Mouse (Mus musculus) stomach, embryonic 14.5 days (tissue): Measurements from ENCODE around the gene Phospho2. TPM values are rescaled to one million over a fixed set of nuclear protein-coding genes. Genes with fewer than 3 reads are reported as not detected.
"Not testable (repeated sequence)": the region's sequence is repeated elsewhere in the genome, so short reads cannot be mapped to it uniquely, and the experiment has no call there.

Experiments used
- ATAC-seq: fragments of 200-750 bp; cut with Nextera tagmentation; 2 replicates; pipeline ENCODE4 v1.8.0; 2017; ENCODE audit warnings: low read depth, moderate TSS enrichment; ENCODE audit not compliant: insufficient number of reproducible peaks, insufficient read depth, low FRiP score
- H3K27ac ChIP-seq: fragments of 300-500 bp; sonication (generic); 2 replicates; pipeline ENCODE4 v1.5.1; 2014; ENCODE audit warnings: mild to moderate bottlenecking, low read length, moderate library complexity, mixed read lengths
- H3K27me3 ChIP-seq: fragments of 300-500 bp; sonication (generic); 2 replicates; pipeline ENCODE4 v1.6.1; 2014; ENCODE audit warnings: low read length, control low read depth, mixed read lengths; ENCODE audit not compliant: control insufficient read depth, insufficient read depth
- H3K36me3 ChIP-seq: fragments of 300-500 bp; sonication (generic); 2 replicates; pipeline ENCODE4 v1.6.1; 2014; ENCODE audit warnings: mild to moderate bottlenecking, control low read depth, low read length, moderate library complexity, mixed read lengths; ENCODE audit not compliant: control insufficient read depth, insufficient read depth
- H3K4me1 ChIP-seq: fragments of 300-500 bp; sonication (generic); 2 replicates; pipeline ENCODE4 v1.6.1; 2014; ENCODE audit warnings: low read length, control low read depth, mixed read lengths; ENCODE audit not compliant: control insufficient read depth, insufficient read depth
- H3K4me2 ChIP-seq: fragments of 300-500 bp; sonication (generic); replicated peaks from 2 replicates; pipeline ENCODE4 v1.6.1; 2014; ENCODE audit warnings: low read depth, low read length, control low read depth
- H3K4me3 ChIP-seq: fragments of 300-500 bp; sonication (generic); 2 replicates; pipeline ENCODE4 v1.5.1; 2014; ENCODE audit warnings: low read depth, low read length, control low read depth
- H3K9ac ChIP-seq: fragments of 300-500 bp; sonication (generic); replicated peaks from 2 replicates; pipeline ENCODE4 v1.6.1; 2014; ENCODE audit warnings: low read depth, mild to moderate bottlenecking, control low read depth, low read length, moderate library complexity, mixed read lengths
- H3K9me3 ChIP-seq: fragments of 300-500 bp; sonication (generic); 2 replicates; pipeline ENCODE4 v1.6.1; 2016; ENCODE audit warnings: low read depth, low read length, control low read depth; ENCODE audit not compliant: control insufficient read depth
- WGBS: fragments of 180-500 bp; shearing (Covaris S2); extraction: QIAGEN DNeasy Blood & Tissue Kit; methylation state at CpG from one replicate; pipeline ENCODE4 v1.1.7; 2014; 5-methylcytosine and 5-hydroxymethylcytosine counted together
- polyA plus RNA-seq: library from polyadenylated mRNA; unstranded; fragments of >200 nt; fragmentation: Nextera tagmentation; extraction: Ambion mirVana; gene quantifications from 2 replicates; pipeline ENCODE4 v1.2.1, GENCODE M21; 2014

Phospho2 gene
- polyA plus RNA-seq, 1 experiment from 2014 or later: 21.8 TPM

GRCm38 (mm10) chr2:69788974-69789373, 449 bp upstream of the Phospho2 start:
- H3K4me1 ChIP-seq: no peaks in the 10 kb centered on the region
- peak; percentile 8; the same call in 1 of the 2 replicates for ATAC-seq
- H3K9me3 ChIP-seq: no peaks in the 10 kb centered on the region
- 12% methylated on average over 9 of the region's 9 CpGs for WGBS
- peaks cover 4% of the 10 kb centered on the region; the same call in 1 of the 2 replicates for H3K36me3 ChIP-seq
- peak overlapping the region; percentile 64 for H3K4me3 ChIP-seq
- peak overlapping the region; percentile 78 for H3K4me2 ChIP-seq
- peak overlapping the region; percentile 54 for H3K9ac ChIP-seq
- peak overlapping the region; percentile 71 for H3K27ac ChIP-seq
- H3K27me3 ChIP-seq: no peaks in the 10 kb centered on the region

DNA sequence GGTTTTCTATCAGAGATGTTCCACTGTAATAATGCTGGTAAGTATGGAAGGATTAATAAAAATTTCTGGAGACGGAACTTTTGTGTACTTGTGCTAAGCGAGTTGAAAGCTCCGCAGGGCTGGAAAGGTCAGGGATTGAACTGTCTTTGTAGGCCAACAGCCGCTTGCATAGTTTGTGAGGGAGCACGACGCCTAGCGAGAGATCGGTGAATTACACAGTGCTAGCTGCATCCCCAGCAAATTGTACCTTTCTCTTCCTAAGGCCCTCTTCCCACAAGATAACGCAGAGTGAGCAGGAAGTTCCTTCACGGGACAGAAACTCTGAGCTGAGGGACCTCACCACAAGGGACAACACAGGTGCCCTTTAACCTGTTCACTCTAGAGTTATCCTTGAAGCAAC, 862 bp downstream of the Phospho2 start:
- no peak overlapping the region for H3K27ac ChIP-seq
- peak overlapping the region; percentile 64 for H3K4me3 ChIP-seq
- peak overlapping the region; percentile 54; the same call in 1 of the 2 replicates for H3K9ac ChIP-seq
- H3K36me3 ChIP-seq: peaks cover 6% of the 10 kb centered on the region; the same call in 1 of the 2 replicates
- 3% methylated on average over 10 of the region's 10 CpGs for WGBS
- peak; percentile 53; the same call in 1 of the 2 replicates for ATAC-seq
- H3K4me2 ChIP-seq: peak overlapping the region; percentile 78
- no peaks in the 10 kb centered on the region for H3K27me3 ChIP-seq
- no peaks in the 10 kb centered on the region for H3K9me3 ChIP-seq
- H3K4me1 ChIP-seq: no peaks in the 10 kb centered on the region

DNA sequence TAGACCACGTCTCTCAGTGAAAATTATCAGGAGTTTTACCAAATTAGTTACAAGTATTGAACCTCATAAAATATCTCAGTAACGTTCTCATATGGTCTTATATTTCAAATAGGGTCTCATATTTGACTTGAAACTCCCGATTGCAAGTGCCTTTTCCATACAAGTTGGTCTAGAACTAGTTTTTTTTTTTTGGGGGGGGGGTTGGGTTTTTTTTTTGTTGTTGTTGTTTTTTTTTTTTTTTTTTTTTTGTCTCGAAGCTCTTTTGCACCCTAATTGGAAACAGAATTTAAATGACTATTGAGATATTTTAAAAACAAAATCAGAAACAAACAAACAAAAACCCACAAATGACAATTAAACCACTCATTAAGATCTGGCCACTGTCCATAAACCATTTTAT, 1.3 kb downstream of the Phospho2 start:
- no peaks in the 10 kb centered on the region for H3K9me3 ChIP-seq
- no peak overlapping the region for H3K4me3 ChIP-seq
- peaks cover 11% of the 10 kb centered on the region; the same call in 1 of the 2 replicates for H3K36me3 ChIP-seq
- ATAC-seq: no peak
- H3K9ac ChIP-seq: no peak overlapping the region
- WGBS: 70% methylated on average over 4 of the region's 4 CpGs
- H3K27ac ChIP-seq: no peak overlapping the region
- H3K27me3 ChIP-seq: no peaks in the 10 kb centered on the region
- peak overlapping the region; percentile 78; the same call in 1 of the 2 replicates for H3K4me2 ChIP-seq
- H3K4me1 ChIP-seq: no peaks in the 10 kb centered on the region

DNA sequence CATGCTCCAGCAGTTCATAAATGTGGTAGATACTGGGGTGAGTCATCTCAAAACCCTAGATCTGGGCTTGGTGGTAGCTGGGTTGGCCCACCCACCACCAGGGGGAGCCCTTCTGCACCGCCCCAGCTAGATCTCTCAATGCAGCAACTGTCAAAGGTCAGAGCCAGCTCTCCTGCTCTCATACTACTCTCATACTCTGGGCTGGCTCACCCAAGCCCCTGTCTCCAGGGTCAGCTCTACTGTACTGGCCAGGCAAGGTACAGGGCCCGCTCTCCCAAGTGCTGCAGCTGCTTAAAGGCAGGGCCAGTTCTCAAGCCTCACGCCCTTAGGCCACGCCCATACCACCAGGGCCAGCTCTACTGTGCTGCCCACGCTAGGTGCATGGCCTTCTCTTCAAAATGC, 13.5 kb downstream of the Phospho2 start:
- no peaks in the 10 kb centered on the region for H3K36me3 ChIP-seq
- no peak overlapping the region for H3K27ac ChIP-seq
- H3K9me3 ChIP-seq: no peaks in the 10 kb centered on the region
- no peak overlapping the region for H3K4me3 ChIP-seq
- peak; percentile 42; the same call in 1 of the 2 replicates for ATAC-seq
- no peak overlapping the region for H3K9ac ChIP-seq
- 53% methylated on average over 5 of the region's 5 CpGs for WGBS
- no peak overlapping the region for H3K4me2 ChIP-seq
- no peaks in the 10 kb centered on the region for H3K27me3 ChIP-seq
- no peaks in the 10 kb centered on the region for H3K4me1 ChIP-seq

DNA sequence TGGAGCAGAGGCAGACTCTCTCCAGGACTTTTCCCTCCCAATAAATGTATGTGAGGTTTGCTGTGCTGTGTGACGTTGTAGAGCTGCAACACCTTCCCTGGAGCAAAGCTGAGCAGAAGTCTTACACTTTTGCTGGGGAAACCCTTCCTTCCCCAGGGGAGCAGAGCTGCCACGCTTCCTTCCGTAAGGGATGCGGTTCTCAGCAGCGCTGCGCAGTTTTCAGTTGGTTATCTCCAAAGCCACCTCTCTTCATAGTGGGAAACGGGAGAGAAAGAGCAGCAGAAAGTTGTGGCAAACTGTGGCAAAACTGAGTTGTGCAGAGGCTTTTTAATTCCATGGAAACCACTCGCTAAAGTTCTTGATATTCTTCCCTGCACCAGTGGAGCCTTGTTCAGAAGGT, 14.3 kb downstream of the Phospho2 start:
- no peaks in the 10 kb centered on the region for H3K27me3 ChIP-seq
- no peak for ATAC-seq
- H3K4me1 ChIP-seq: no peaks in the 10 kb centered on the region
- no peak overlapping the region for H3K9ac ChIP-seq
- H3K36me3 ChIP-seq: no peaks in the 10 kb centered on the region
- H3K4me2 ChIP-seq: no peak overlapping the region
- H3K9me3 ChIP-seq: no peaks in the 10 kb centered on the region
- no peak overlapping the region for H3K27ac ChIP-seq
- no peak overlapping the region for H3K4me3 ChIP-seq
- 71% methylated on average over 8 of the region's 8 CpGs for WGBS

DNA sequence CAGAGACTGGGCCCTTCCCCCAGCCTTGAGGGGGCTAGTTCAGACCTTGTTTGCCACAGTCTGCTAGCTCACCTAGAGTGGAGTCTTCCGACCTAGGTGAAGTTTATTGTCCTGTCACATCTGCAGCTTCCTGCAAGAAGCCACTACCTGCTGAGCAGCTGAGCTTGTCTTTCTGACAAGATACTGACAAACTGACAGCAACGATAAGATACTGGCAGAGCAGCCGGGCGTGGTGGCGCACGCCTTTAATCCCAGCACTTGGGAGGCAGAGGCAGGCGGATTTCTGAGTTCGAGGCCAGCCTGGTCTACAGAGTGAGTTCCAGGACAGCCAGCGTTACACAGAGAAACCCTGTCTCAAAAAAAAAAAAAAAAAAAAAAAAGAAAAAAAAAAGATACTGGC, 15.2 kb downstream of the Phospho2 start:
- not testable (repeated sequence) for ATAC-seq, H3K4me3 ChIP-seq, H3K4me1 ChIP-seq, H3K36me3 ChIP-seq, H3K27ac ChIP-seq, H3K27me3 ChIP-seq, H3K4me2 ChIP-seq, H3K9me3 ChIP-seq, H3K9ac ChIP-seq
- 86% methylated on average over 8 of the region's 9 CpGs for WGBS

DNA sequence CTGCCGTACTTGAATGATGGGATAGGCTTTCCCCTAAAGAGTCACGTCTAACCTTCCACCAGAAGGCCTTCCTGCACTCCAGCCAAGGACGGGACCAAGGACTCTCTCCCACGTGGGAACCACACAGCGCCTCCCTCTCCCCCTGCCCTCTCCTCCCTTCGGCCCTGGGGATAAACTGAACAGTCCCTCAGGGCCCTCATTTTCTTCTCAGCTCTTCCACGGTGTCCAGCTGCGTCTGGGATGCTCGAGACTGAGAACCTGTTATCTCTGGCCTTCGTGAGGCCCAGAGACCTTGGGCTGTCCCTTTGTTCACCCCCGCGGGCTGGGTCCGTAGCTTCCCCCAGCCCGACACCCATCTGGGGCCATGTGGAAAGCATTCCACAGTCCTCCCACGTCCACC, 20.7 kb downstream of the Phospho2 start:
- WGBS: 64% methylated on average over 15 of the region's 15 CpGs
- no peak overlapping the region for H3K9ac ChIP-seq
- no peak overlapping the region for H3K27ac ChIP-seq
- H3K4me3 ChIP-seq: no peak overlapping the region
- H3K27me3 ChIP-seq: no peaks in the 10 kb centered on the region
- no peak overlapping the region for H3K4me2 ChIP-seq
- ATAC-seq: no peak
- H3K36me3 ChIP-seq: no peaks in the 10 kb centered on the region
- H3K9me3 ChIP-seq: no peaks in the 10 kb centered on the region
- no peaks in the 10 kb centered on the region for H3K4me1 ChIP-seq

DNA sequence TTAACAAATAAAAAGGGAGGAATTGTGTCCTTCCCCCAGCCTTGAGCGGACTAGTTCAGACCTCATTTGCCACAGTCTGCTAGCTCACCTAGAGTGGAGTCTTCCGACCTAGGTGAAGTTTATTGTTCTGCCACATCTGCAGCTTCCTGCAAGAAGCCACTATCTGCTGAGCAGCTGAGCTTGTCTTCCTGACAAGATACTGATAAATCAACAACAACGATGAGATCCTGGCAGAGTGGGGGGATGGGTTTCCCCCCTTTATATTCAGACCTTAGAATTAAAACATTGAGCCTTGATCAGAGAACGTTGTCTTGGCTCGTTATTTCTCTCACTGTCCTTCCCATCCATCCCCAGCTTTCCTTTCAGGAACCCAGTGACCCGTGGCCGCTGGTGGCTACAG, 21.9 kb downstream of the Phospho2 start:
- not testable (repeated sequence) for H3K4me3 ChIP-seq, H3K9ac ChIP-seq, H3K27ac ChIP-seq, H3K9me3 ChIP-seq, ATAC-seq, H3K27me3 ChIP-seq, H3K4me1 ChIP-seq, H3K36me3 ChIP-seq, H3K4me2 ChIP-seq
- WGBS: 63% methylated on average over 7 of the region's 7 CpGs

- ATAC-seq: no peak
- no peaks in the 10 kb centered on the region for H3K27me3 ChIP-seq
- WGBS: 67% methylated on average over 5 of the region's 5 CpGs
- no peak overlapping the region for H3K4me2 ChIP-seq
- no peak overlapping the region for H3K4me3 ChIP-seq
- H3K36me3 ChIP-seq: no peaks in the 10 kb centered on the region
- H3K9ac ChIP-seq: no peak overlapping the region
- H3K27ac ChIP-seq: no peak overlapping the region
- no peaks in the 10 kb centered on the region for H3K9me3 ChIP-seq
- peaks cover 3% of the 10 kb centered on the region; the same call in 1 of the 2 replicates for H3K4me1 ChIP-seq
These were observed 27.2 kb downstream of the Phospho2 start for GRCm38 (mm10) chr2:69816575-69816974.
